Mouse (Mus musculus) forebrain, postnatal 0 days (tissue): Measurements from ENCODE around the gene Ccer2. TPM values are rescaled to one million over a fixed set of nuclear protein-coding genes. Genes with fewer than 3 reads are reported as not detected.

Experiments
- ATAC-seq: fragments of 200-750 bp; cut with Nextera tagmentation; 2 replicates; pipeline ENCODE4 v1.8.0; 2017; ENCODE audit warnings: mild to moderate bottlenecking, moderate library complexity
- DNase-seq: peaks from one replicate; pipeline ENCODE4 v3.0.0-alpha.2; 2015
- H3K27ac ChIP-seq: fragments of 300-500 bp; sonication (generic); 2 replicates; pipeline ENCODE4 v1.5.1; 2014; ENCODE audit warnings: low read depth, mild to moderate bottlenecking, antibody characterized with exemption, low read length, moderate library complexity, mixed read lengths
- H3K27me3 ChIP-seq: fragments of 300-500 bp; sonication (generic); 2 replicates; pipeline ENCODE4 v1.6.1; 2014; ENCODE audit warnings: mild to moderate bottlenecking, low read length, mixed read lengths; ENCODE audit not compliant: insufficient read depth
- H3K36me3 ChIP-seq: fragments of 300-500 bp; sonication (generic); 2 replicates; pipeline ENCODE4 v1.6.1; 2014; ENCODE audit warnings: mild to moderate bottlenecking, moderate library complexity; ENCODE audit not compliant: insufficient read depth
- H3K4me1 ChIP-seq: fragments of 300-500 bp; sonication (generic); 2 replicates; pipeline ENCODE4 v1.6.1; 2014; ENCODE audit warnings: antibody characterized with exemption; ENCODE audit not compliant: insufficient read depth
- H3K4me2 ChIP-seq: fragments of 300-500 bp; sonication (generic); 2 replicates; pipeline ENCODE4 v1.6.1; 2014; ENCODE audit warnings: low read depth, mild to moderate bottlenecking, moderate library complexity
- H3K4me3 ChIP-seq: fragments of 300-500 bp; sonication (generic); 2 replicates; pipeline ENCODE4 v1.5.1; 2014; ENCODE audit warnings: low read depth, low read length, mixed read lengths
- H3K9ac ChIP-seq: fragments of 300-500 bp; sonication (generic); 2 replicates; pipeline ENCODE4 v1.6.1; 2014; ENCODE audit warnings: mild to moderate bottlenecking
- H3K9me3 ChIP-seq: fragments of 300-500 bp; sonication (generic); 2 replicates; pipeline ENCODE4 v1.6.1; 2016; ENCODE audit warnings: low read length
- CTCF ChIP-seq: sonication (generic); IDR thresholded peaks from 2 replicates; pipeline ENCODE4 v1.5.1; 2016; ENCODE audit warnings: antibody characterized with exemption, control low read depth, low read depth
- WGBS: fragments of 180-500 bp; shearing (Covaris S2); extraction: QIAGEN DNeasy Blood & Tissue Kit; methylation state at CpG from one replicate; pipeline ENCODE4 v1.1.7; 2014; 5-methylcytosine and 5-hydroxymethylcytosine counted together
- polyA plus RNA-seq: library from polyadenylated mRNA; unstranded; fragments of >200 nt; fragmentation: Nextera tagmentation; extraction: Ambion mirVana; gene quantifications from 2 replicates; pipeline ENCODE4 v1.2.1, GENCODE M21; 2015
- total RNA-seq: library from RNA; depleted of rRNA; stranded (reverse); fragments of >200 nt; gene quantifications from 2 replicates; pipeline ENCODE4 v1.2.3, GENCODE M21; 2014

Gene Ccer2
- total and polyA plus RNA-seq, 2 experiments from 2014 or later = 0.98 TPM; not detected in 1

DNA sequence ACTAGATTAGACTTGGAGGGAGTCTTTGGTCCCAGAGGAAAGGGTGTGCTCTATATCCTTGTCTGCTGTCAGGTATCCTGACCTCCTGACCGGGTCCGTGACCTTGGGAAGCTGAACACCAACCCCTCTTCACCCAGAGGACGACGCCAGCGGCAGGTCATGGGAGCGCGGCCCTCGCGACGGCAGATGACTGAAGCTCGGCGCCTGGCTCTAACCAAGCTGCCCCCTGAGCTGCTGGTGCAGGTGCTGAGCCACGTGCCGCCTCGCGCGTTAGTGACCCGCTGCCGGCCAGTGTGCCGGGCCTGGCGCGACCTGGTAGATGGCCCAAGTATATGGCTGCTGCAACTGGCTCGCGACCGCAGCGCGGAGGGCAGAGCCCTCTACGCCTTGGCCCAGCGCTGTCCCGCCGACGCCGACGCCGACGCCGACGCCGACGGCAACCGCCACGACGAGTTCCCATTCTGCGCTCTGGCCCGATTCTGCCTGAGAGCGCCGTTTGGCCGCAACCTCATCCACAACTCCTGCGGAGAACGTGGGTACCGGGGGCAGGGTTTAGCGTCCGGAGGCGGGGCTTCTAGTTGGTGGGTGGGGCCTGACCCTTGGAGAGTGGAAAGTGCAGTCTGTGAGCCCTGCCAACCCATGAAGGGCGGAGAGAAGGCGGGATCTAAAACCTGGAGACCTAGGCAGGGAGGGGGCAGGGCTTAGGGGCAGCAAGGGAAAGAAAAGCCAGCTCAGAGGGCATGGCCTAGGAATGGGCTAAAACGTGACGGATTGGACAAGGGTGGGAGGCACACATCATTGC is 23.4 kb upstream of the Ccer2 start:
- no peaks in the 10 kb centered on the region for H3K27me3 ChIP-seq
- peak; percentile 72 for ATAC-seq
- H3K36me3 ChIP-seq = no peaks in the 10 kb centered on the region; the same call in 1 of the 2 replicates
- WGBS = 4% methylated on average over 58 of the region's 58 CpGs
- peak overlapping the region; percentile 49 for H3K4me2 ChIP-seq
- no peak overlapping the region for H3K27ac ChIP-seq
- no peaks in the 10 kb centered on the region; the same call in 1 of the 2 replicates for H3K4me1 ChIP-seq
- peak overlapping the region; percentile 31 for H3K9ac ChIP-seq
- peak overlapping the region; percentile 32 for H3K4me3 ChIP-seq
- peak; percentile 41 for DNase-seq
- TF ChIP-seq CTCF = no peak
- H3K9me3 ChIP-seq = 0 out of 2 replicates have a peak, but pooled peaks cover 3% of the 10 kb centered on the region

- Histone ChIP-seq H3K4me2 (peak overlapping the region; percentile 49), H3K9me3 (0 out of 2 replicates have a peak, but pooled peaks cover 3% of the 10 kb centered on the region), H3K27ac (no peak overlapping the region), H3K4me1 (no peaks in the 10 kb centered on the region), H3K4me3 (peak overlapping the region; percentile 32), H3K27me3 (no peaks in the 10 kb centered on the region), H3K9ac (0 out of 2 replicates have a peak overlapping the region, but pooled peaks have one; percentile 31), H3K36me3 (no peaks in the 10 kb centered on the region; the same call in 1 of the 2 replicates)
- 8% methylated on average over 11 of the region's 11 CpGs for WGBS
- TF ChIP-seq CTCF = no peak
- DNase-seq = no peak
- no peak for ATAC-seq
These were observed 22.8 kb upstream of the Ccer2 start for GRCm38 (mm10) chr7:28733211-28733610.

DNA sequence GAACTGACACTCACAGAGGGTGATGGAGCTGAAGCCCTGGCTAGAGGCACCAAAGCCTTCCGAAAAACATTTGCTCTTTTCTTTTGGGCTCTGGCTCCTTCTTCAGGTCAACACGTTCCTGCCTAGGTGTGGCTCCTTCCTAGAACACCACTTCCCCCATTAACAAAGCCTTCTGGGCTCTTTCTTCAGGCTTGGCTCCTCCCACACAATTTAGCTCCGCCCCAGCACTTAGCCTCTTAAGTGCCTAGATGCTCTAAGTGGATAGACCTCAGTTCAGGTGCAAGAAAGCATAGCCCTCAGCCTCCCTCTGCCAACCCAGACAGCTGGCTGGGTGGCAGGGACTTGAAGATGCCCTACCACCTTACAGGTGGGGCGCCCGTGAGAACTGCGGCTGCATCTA is 20.3 kb upstream of the Ccer2 start:
- ATAC-seq = no peak
- 80% methylated on average over 6 of the region's 6 CpGs for WGBS
- no peaks in the 10 kb centered on the region for H3K27me3 ChIP-seq

DNA sequence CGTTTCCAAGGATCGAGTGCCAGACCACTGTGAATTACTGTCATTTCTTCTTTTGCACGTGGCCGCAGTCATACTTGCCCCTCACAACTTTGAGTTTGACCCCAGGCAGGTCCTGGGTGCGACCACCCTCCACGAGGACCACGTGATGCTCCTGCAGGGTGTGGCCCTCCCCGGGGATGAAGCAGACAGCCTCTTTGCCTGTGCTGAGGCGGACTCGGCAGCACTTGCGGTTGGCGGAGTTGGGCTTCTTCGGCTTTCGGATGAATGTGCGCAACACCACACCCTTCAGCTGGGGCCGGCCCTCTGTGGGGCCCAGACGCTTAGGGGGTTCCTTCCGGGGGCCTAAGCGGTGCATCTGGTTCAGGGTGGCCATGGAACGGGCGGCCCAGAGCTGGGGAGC is 16.1 kb upstream of the Ccer2 start:
- H3K36me3 ChIP-seq = no peaks in the 10 kb centered on the region; the same call in 1 of the 2 replicates
- no peaks in the 10 kb centered on the region for H3K27me3 ChIP-seq
- 94% methylated on average over 21 of the region's 21 CpGs for WGBS
- no peak overlapping the region for H3K4me3 ChIP-seq
- H3K9ac ChIP-seq = no peak overlapping the region
- no peaks in the 10 kb centered on the region for H3K9me3 ChIP-seq
- DNase-seq = no peak
- H3K4me1 ChIP-seq = peaks cover 8% of the 10 kb centered on the region
- TF ChIP-seq CTCF = no peak
- H3K27ac ChIP-seq = no peak overlapping the region
- no peak overlapping the region for H3K4me2 ChIP-seq
- no peak for ATAC-seq

More for the DNA sequence above, 20.3 kb upstream of the Ccer2 start:
- H3K4me1 ChIP-seq = no peaks in the 10 kb centered on the region
- 0 out of 2 replicates have a peak, but pooled peaks cover 3% of the 10 kb centered on the region for H3K9me3 ChIP-seq
- TF ChIP-seq CTCF = no peak
- no peak overlapping the region for H3K27ac ChIP-seq
- no peak overlapping the region for H3K9ac ChIP-seq
- no peaks in the 10 kb centered on the region; the same call in 1 of the 2 replicates for H3K36me3 ChIP-seq
- no peak overlapping the region for H3K4me3 ChIP-seq
- H3K4me2 ChIP-seq = no peak overlapping the region
- DNase-seq = no peak

- 39% methylated on average over 9 of the region's 9 CpGs for WGBS
- peak overlapping the region; percentile 87 for H3K4me2 ChIP-seq
- H3K27ac ChIP-seq = peak overlapping the region; percentile 80; the same call in 1 of the 2 replicates
- H3K4me3 ChIP-seq = peak overlapping the region; percentile 61
- no peaks in the 10 kb centered on the region for H3K9me3 ChIP-seq
- TF ChIP-seq CTCF = 0 out of 2 replicates have a peak, but pooled peaks have one; percentile 2
- ATAC-seq (no peak), DNase-seq (no peak)
- H3K27me3 ChIP-seq = no peaks in the 10 kb centered on the region
- no peaks in the 10 kb centered on the region; the same call in 1 of the 2 replicates for H3K36me3 ChIP-seq
- H3K9ac ChIP-seq = peak overlapping the region; percentile 72
- peaks cover 8% of the 10 kb centered on the region for H3K4me1 ChIP-seq
These were observed 15.0 kb upstream of the Ccer2 start for GRCm38 (mm10) chr7:28740949-28741348.

- ATAC-seq (peak; percentile 8), DNase-seq (no peak)
- H3K4me1 ChIP-seq = peaks cover 8% of the 10 kb centered on the region
- 1% methylated on average over 13 of the region's 13 CpGs for WGBS
- H3K36me3 ChIP-seq = no peaks in the 10 kb centered on the region; the same call in 1 of the 2 replicates
- H3K9me3 ChIP-seq = no peaks in the 10 kb centered on the region
- H3K27ac ChIP-seq = peak overlapping the region; percentile 80
- H3K27me3 ChIP-seq = no peaks in the 10 kb centered on the region
- peak overlapping the region; percentile 61 for H3K4me3 ChIP-seq
- peak overlapping the region; percentile 87 for H3K4me2 ChIP-seq
- H3K9ac ChIP-seq = peak overlapping the region; percentile 72
- TF ChIP-seq CTCF = no peak
These were observed 14.6 kb upstream of the Ccer2 start for GRCm38 (mm10) chr7:28741368-28741708.
